Mouse (Mus musculus): ENCODE measurements around the gene Pomt2. TPM values are rescaled to one million over a fixed set of nuclear protein-coding genes. Genes with fewer than 3 reads are reported as not detected.
"Not testable (repeated sequence)": the region's sequence is repeated elsewhere in the genome, so short reads cannot be mapped to it uniquely, and the experiment has no call there.

The Pomt2 gene
- polyA plus RNA-seq (2016; fragmentation: Nextera tagmentation; extraction: Ambion mirVana): 7.1 and 7.3 TPM in 2 replicates

DNA sequence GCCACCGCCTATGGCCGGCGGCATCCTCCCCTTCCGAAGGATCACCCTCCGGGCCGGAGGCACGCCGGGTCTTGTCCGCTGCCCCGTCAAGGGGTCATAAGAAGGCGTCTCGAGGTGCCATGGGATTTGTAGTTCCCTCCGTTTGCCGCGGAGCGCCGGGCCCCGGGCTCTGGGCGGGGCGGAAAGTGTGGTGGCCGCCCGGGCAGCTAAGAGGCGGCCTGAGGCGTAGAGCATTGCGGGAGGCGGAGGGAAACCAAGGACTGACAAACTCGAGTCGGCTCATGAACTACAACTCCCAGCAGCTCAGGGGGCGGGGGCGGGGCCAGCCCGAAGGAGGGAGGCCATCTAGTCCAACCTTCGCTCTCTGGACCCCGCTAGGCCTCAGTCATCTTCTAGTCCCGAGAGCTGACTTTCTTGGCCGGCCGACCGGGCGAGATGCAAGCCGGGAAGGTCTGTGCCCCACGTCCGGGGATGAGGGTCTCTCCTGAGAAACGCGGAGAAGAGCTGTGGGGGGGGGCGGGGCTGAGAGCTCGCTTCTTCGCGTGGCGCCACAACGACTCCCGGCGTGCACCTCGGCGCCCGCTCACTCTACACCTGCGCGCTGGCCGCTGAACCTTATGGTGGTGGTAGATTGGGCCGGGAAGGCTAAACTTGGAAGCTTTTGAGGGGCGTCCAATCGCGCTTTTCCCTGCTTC, at the start of gene Pomt2:
Gene Pomt2 (minus strand): TSS at position 574 of the 695 bp plus-strand sequence.
- Histone ChIP-seq H3K9me3 (replicated peaks) (peaks cover 5% of the 10 kb centered on the region; the same call in 1 of the 2 replicates), H3K4me2 (peak within 1 kb of the TSS; percentile 92), H3K27me3 (replicated peaks) (no peaks in the 10 kb centered on the region), H3K36me3 (peaks cover 9% of the 10 kb centered on the region), H3K4me3 (peak within 1 kb of the TSS; percentile 96), H3K27ac (peak within 1 kb of the TSS; percentile 89), H3K9ac (peak within 1 kb of the TSS; percentile 82), H3K4me1 (peaks cover 20% of the 10 kb centered on the region)
- WGBS (ENCODE audit: insufficient replicate concordance): under 1% methylated on average over 61 of the region's 61 CpGs
- peak; percentile 97 for ATAC-seq

DNA sequence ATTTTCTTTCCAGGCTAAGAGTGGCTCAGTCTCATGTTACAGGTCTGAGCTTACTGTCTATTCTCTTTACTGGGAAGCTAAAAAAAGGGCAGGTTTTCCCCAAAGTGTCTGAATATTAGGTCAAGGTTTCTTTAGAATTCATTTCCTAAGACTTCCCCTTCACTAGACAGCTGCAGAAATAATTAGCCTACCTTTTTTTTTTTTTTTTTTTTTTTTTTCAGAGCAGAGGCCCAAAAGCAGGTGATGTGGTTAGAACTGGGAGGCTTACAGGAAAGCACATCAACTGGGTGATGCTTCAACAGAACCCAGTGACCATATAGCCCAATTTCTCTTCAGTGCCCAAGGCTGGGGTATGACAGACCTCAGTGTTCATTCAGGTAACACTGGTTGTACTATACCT, 48.5 kb upstream of the Pomt2 start:
- no peaks in the 10 kb centered on the region for H3K36me3 ChIP-seq
- no peak overlapping the region for H3K4me3 ChIP-seq
- H3K9me3 ChIP-seq (replicated peaks): no peaks in the 10 kb centered on the region
- H3K4me2 ChIP-seq: no peak overlapping the region
- no peak overlapping the region for H3K27ac ChIP-seq
- H3K4me1 ChIP-seq: peaks cover 23% of the 10 kb centered on the region; the same call in 1 of the 2 replicates
- no peak for ATAC-seq
- H3K9ac ChIP-seq: no peak overlapping the region
- H3K27me3 ChIP-seq (replicated peaks): peaks cover 25% of the 10 kb centered on the region

DNA sequence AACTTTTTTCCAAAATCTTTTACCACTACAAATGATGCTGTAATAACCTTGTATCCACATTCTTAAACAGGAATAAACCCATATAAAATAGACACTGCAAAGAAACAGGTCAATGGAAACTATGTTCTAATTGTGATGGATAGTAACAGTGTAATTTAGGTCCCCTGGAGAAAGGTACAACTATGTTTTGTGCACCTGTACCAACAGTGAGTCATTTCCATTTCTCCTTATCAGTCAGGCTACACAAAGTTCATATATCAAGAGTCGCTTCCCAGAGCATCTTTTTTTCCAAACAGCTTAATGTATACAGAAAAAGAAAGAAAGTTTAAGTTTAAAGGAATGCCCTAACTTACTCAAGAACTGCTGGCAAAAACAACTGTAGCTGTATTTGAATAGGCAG, 47.3 kb upstream of the Pomt2 start:
- no peak overlapping the region for H3K9ac ChIP-seq
- H3K4me1 ChIP-seq: peaks cover 19% of the 10 kb centered on the region; the same call in 1 of the 2 replicates
- H3K4me2 ChIP-seq: no peak overlapping the region
- peaks cover 13% of the 10 kb centered on the region for H3K27me3 ChIP-seq (replicated peaks)
- WGBS (ENCODE audit: insufficient replicate concordance): 49% methylated on average over 1 of the region's 1 CpGs
- no peaks in the 10 kb centered on the region for H3K36me3 ChIP-seq
- no peak overlapping the region for H3K4me3 ChIP-seq
- H3K27ac ChIP-seq: no peak overlapping the region
- H3K9me3 ChIP-seq (replicated peaks): no peaks in the 10 kb centered on the region
- no peak for ATAC-seq

DNA sequence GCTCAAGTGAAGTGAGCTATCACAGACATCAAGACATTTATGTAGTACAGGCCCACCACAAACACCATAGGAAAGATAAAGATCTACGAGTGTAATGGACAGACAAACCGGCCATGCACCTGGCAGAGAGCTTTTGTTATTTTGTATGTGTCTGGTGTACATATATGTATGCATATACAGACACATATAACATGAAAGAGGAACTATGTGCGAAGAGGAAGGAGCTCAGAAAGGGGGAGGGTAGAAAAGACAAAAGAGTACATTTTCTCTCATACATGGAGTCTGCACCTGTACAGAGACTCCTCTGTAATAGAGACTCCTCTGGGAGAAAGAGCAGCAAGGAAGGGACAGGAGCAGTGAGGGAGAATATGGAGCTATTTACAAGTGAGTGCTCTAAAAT, 45.2 kb upstream of the Pomt2 start:
- Histone ChIP-seq H3K9ac (no peak overlapping the region), H3K4me3 (no peak overlapping the region)

DNA sequence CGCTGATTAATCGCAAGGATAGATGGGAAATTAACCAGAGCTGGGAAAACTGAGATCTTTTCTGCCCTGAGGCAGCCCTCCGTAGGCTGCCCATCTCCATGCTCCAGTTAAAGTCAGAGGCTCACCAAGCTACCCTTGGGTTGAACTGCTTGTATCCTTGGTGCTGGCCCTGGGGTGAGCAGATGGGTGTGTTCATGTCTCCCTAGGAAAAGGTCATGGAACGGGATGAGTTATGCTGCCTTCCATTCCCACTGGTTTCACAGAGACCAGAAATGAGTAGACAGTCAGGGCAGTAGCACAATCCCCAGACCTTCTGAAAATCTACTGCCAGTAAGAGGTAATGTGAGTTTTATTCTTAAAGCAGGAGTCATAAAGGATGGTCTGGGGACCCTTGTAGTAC, 29.9 kb upstream of the Pomt2 start:
- Histone ChIP-seq H3K9ac (no peak overlapping the region), H3K4me3 (no peak overlapping the region), H3K9me3 (replicated peaks) (no peaks in the 10 kb centered on the region), H3K4me2 (no peak overlapping the region), H3K36me3 (peaks cover 3% of the 10 kb centered on the region; the same call in 1 of the 2 replicates), H3K27me3 (replicated peaks) (no peaks in the 10 kb centered on the region), H3K4me1 (no peaks in the 10 kb centered on the region), H3K27ac (no peak overlapping the region)
- WGBS (ENCODE audit: insufficient replicate concordance): 87% methylated on average over 4 of the region's 4 CpGs
- no peak for ATAC-seq

More for the DNA sequence above, 45.2 kb upstream of the Pomt2 start:
- 56% methylated on average over 3 of the region's 3 CpGs for WGBS (ENCODE audit: insufficient replicate concordance)
- Histone ChIP-seq H3K4me2 (no peak overlapping the region), H3K27ac (no peak overlapping the region), H3K27me3 (replicated peaks) (no peaks in the 10 kb centered on the region), H3K9me3 (replicated peaks) (no peaks in the 10 kb centered on the region), H3K36me3 (no peaks in the 10 kb centered on the region), H3K4me1 (peaks cover 4% of the 10 kb centered on the region; the same call in 1 of the 2 replicates)
- no peak for ATAC-seq

DNA sequence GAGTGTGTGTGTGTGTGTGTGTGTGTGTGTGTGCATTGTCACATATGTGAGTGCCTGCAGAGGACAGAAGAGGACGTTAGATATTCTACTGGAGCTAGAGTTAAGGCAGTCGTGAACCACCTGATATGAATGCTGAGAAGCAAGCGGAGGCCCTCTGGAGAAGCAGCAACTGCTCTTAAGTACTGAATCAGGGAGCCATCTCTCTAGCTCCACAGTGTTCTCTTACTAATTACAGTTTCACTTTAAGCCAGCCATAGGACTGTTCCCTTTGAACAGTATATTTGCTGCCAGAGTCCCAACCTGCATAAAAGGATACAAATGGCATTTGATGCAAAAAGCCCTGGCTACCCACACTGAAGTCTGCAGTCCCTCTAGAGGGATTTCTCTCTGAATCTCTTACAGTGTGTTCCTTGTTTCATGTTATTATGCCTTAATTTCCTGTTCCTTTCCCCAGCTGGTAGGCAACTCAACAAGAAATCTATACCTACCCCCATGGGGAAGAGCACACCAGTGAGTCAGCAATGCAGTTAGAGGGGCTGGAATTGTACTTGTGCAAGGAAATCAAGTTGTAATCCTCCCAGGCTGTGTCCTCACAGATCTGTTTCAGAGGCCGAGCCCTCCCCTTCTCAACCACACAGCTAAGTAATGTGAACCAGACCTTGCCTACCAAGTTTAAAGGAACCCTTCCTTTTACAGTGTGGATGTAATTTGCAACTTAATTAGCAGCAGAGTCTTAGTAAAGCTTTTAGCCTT, 27.6 kb upstream of the Pomt2 start:
- H3K27ac ChIP-seq: no peak overlapping the region
- H3K9ac ChIP-seq: no peak overlapping the region
- peaks cover 17% of the 10 kb centered on the region for H3K36me3 ChIP-seq
- WGBS (ENCODE audit: insufficient replicate concordance): 55% methylated on average over 4 of the region's 4 CpGs
- H3K4me2 ChIP-seq: no peak overlapping the region
- no peaks in the 10 kb centered on the region for H3K9me3 ChIP-seq (replicated peaks)
- no peaks in the 10 kb centered on the region for H3K27me3 ChIP-seq (replicated peaks)
- H3K4me3 ChIP-seq: no peak overlapping the region
- ATAC-seq: no peak
- no peaks in the 10 kb centered on the region for H3K4me1 ChIP-seq

DNA sequence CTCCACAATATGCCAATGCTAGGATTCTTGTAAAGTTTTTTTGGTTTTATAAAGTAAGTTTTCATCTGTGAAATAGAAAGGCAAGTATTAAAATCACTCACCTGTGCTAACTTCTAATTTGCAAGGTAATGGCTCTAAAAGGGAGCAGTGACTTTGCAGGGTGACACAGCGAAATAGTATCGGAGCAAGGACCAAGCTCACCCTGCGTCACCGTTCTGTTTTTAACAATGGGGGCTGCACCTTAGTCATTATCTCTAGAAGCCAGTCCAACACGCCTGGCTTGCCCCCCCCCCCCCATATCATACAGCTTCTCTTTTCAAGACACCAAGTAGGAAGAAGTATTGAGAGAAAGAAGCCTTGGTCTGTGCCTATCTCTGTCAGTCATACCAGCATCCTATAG, 13.0 kb upstream of the Pomt2 start:
- Histone ChIP-seq H3K36me3 (peaks cover 51% of the 10 kb centered on the region), H3K27ac (peak overlapping the region; percentile 82), H3K4me2 (peak overlapping the region; percentile 21), H3K9ac (no peak overlapping the region), H3K4me3 (no peak overlapping the region), H3K4me1 (peaks cover 46% of the 10 kb centered on the region), H3K27me3 (replicated peaks) (no peaks in the 10 kb centered on the region), H3K9me3 (replicated peaks) (no peaks in the 10 kb centered on the region)
- 26% methylated on average over 5 of the region's 5 CpGs for WGBS (ENCODE audit: insufficient replicate concordance)
- ATAC-seq: peak; percentile 77

DNA sequence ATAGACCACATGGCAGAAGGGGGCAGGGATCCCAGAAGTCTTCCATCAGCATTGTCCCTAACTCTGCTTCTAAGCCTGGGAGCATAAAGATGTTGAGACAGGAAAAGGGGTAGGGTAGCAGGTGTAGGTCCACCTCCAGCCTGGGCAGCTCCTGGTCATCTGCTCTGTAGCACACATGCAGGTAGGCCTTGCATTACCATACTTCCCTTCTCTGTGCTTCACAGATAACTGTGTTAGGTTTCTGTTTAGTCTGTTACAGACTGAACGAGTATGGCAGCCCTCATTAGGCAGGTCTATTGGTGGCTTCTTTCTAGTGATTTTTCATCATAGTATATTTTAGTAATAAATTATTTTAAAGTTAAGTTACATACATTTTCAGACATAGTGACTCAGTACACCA, 12.5 kb upstream of the Pomt2 start:
- Histone ChIP-seq H3K4me3 (no peak overlapping the region), H3K27ac (peak overlapping the region; percentile 30; the same call in 1 of the 2 replicates), H3K36me3 (peaks cover 56% of the 10 kb centered on the region), H3K9me3 (replicated peaks) (no peaks in the 10 kb centered on the region), H3K4me1 (peaks cover 46% of the 10 kb centered on the region), H3K27me3 (replicated peaks) (no peaks in the 10 kb centered on the region), H3K9ac (no peak overlapping the region), H3K4me2 (no peak overlapping the region)
- 48% methylated on average over 1 of the region's 1 CpGs for WGBS (ENCODE audit: insufficient replicate concordance)
- 0 out of 2 replicates have a peak, but pooled peaks have one; percentile 22 for ATAC-seq

DNA sequence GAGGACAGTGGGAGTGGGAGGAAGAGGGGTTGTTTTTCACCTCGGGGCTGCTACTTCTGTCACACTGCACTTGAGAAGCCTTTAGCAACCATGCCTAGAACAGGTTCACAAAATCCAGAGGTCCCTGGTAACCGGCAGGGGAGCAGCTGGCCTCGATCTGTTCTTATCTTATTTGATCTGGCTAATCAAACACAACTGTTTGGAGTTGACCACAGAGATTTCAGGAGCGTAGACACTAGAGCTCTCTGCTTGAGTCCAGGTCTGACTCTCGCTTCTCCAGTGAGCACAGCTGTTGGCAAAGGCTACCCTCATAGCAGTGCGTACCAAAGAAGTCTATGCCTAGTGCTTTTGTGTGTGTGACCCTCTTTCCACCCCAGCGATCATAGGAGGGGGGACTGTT, 10.3 kb upstream of the Pomt2 start:
- ATAC-seq: 0 out of 2 replicates have a peak, but pooled peaks have one; percentile 22
- peaks cover 44% of the 10 kb centered on the region for H3K36me3 ChIP-seq

DNA sequence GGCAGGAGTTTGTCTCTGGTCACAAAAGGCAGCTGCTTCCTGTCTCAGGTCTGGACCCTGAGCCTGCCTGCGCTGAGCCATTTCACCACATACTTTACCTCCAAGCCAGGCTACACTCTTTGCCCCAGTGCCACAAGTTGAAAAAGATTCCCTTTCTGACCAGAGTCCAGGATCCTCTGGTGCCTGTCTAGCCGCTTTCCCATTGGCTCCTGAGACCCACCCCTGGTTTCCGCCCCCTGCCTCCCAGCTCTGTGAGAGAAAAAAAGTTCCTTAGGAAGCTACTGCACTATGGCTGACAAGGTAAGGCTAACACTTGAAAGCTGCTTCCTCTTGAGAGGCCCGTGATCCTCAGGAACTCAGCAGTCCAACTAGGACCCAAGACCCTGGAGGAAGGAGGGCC, 9.6 kb upstream of the Pomt2 start:
- H3K27ac ChIP-seq: peak overlapping the region; percentile 72
- ATAC-seq: peak; percentile 40; the same call in 1 of the 2 replicates
- H3K9ac ChIP-seq: no peak overlapping the region
- peaks cover 9% of the 10 kb centered on the region for H3K9me3 ChIP-seq (replicated peaks)
- WGBS (ENCODE audit: insufficient replicate concordance): 49% methylated on average over 4 of the region's 4 CpGs
- H3K36me3 ChIP-seq: peaks cover 43% of the 10 kb centered on the region
- H3K4me2 ChIP-seq: peak overlapping the region; percentile 22; the same call in 1 of the 2 replicates
- peak overlapping the region; percentile 19 for H3K4me3 ChIP-seq
- no peaks in the 10 kb centered on the region for H3K27me3 ChIP-seq (replicated peaks)
- H3K4me1 ChIP-seq: peaks cover 28% of the 10 kb centered on the region

More for the DNA sequence above, 10.3 kb upstream of the Pomt2 start:
- WGBS (ENCODE audit: insufficient replicate concordance): 65% methylated on average over 7 of the region's 7 CpGs
- Histone ChIP-seq H3K27ac (peak overlapping the region; percentile 72), H3K9ac (no peak overlapping the region), H3K4me3 (peak overlapping the region; percentile 19), H3K4me2 (peak overlapping the region; percentile 22), H3K9me3 (replicated peaks) (0 out of 2 replicates have a peak, but pooled peaks cover 4% of the 10 kb centered on the region), H3K27me3 (replicated peaks) (no peaks in the 10 kb centered on the region), H3K4me1 (peaks cover 36% of the 10 kb centered on the region)

DNA sequence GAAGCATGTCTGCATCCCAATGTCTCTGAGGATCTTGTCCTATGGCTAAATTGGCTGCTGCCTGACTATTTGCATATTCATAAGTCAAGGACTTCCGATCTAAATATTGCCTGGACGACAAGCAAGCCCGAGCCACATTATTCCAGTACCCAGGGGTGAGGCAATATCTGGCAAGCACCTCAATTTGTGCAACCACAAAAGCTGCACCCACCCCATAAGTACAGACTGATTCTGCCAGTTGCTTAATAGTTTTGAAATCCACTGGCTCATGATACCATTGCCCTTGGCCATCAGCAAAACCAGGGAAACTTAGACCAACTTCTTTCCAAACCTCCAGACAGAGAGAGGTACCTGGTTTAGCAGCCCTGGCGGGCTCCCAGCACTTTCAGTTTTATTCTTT, 6.7 kb upstream of the Pomt2 start:
- not testable (repeated sequence) for H3K4me1 ChIP-seq; H3K27ac ChIP-seq; H3K27me3 ChIP-seq (replicated peaks); ATAC-seq; H3K4me2 ChIP-seq; H3K4me3 ChIP-seq; H3K9ac ChIP-seq
- H3K36me3 ChIP-seq: peaks cover 27% of the 10 kb centered on the region
- WGBS (ENCODE audit: insufficient replicate concordance): 79% methylated on average over 4 of the region's 4 CpGs
- H3K9me3 ChIP-seq (replicated peaks): peaks cover 12% of the 10 kb centered on the region

DNA sequence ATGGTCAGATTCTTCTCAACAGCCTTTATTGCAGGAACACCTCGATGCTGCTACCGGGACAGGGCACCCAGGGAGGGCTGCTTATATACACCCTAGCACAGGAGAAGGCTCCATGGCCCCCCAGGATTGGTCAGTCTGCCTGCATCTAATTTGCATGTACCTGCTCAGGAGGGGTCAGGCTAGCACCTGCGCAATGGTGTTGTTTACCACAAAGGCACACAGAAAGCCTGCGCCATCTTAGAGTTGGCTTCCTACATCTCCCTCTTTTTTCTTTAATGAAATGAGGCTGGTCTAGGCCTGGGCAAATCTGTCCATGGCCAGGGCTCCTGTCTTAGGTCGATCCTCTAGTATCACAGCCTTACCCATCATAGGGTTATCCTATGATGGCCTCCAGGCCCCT, 1.7 kb upstream of the Pomt2 start:
- H3K4me1 ChIP-seq: peaks cover 20% of the 10 kb centered on the region
- no peak overlapping the region for H3K4me2 ChIP-seq
- H3K9me3 ChIP-seq (replicated peaks): peaks cover 14% of the 10 kb centered on the region
- 91% methylated on average over 5 of the region's 5 CpGs for WGBS (ENCODE audit: insufficient replicate concordance)
- H3K9ac ChIP-seq: no peak overlapping the region
- peaks cover 14% of the 10 kb centered on the region for H3K36me3 ChIP-seq
- no peaks in the 10 kb centered on the region for H3K27me3 ChIP-seq (replicated peaks)
- no peak for ATAC-seq
- no peak overlapping the region for H3K4me3 ChIP-seq
- no peak overlapping the region for H3K27ac ChIP-seq

Measured in liver, embryonic 12.5 days (tissue).